Mouse (Mus musculus): ENCODE data around the gene Dop1a. TPM values are rescaled to one million over a fixed set of nuclear protein-coding genes. Genes with fewer than 3 reads are reported as not detected.
A peak's percentile ranks its signal among the peaks of the same experiment; 100 is the strongest.
"Not testable (repeated sequence)": the region's sequence is repeated elsewhere in the genome, so short reads cannot be mapped to it uniquely, and the experiment has no call there.

Dop1a gene
- polyA plus RNA-seq, 1 experiment from 2014 or later = 18.5 TPM

DNA sequence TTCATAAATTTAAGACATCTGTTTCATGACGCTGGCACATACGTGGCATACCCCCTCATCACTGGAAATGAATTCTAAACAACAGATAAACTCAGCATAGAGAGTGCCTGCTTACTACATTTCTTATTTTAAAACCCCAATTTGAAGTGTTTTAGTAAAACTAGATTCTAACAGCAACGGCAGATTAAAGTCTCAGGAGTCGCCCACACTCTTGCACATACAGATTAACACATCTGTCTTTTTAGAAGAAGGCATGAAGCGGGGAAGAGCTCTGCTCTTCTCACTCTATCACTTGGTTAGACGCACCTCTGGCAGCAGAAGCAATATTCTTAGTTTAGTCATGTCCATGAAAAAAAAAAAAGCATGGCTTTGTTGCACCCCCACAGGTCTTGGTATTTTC is 108.2 kb downstream of the Dop1a start:
- WGBS = 90% methylated on average over 6 of the region's 6 CpGs
- Histone ChIP-seq H3K4me1 (ENCODE audit: control insufficient read depth, insufficient read depth, low read length) (peaks cover 8% of the 10 kb centered on the region; the same call in 1 of the 2 replicates), H3K27me3 (ENCODE audit: control insufficient read depth, insufficient read depth, low read length) (no peaks in the 10 kb centered on the region), H3K9me3 (ENCODE audit: control insufficient read depth, low read length) (no peaks in the 10 kb centered on the region), H3K9ac (ENCODE audit: low read depth, low read length) (no peak overlapping the region), H3K4me2 (replicated peaks; ENCODE audit: low read depth, low read length) (no peak overlapping the region), H3K27ac (ENCODE audit: low read depth, low read length) (no peak overlapping the region), H3K4me3 (ENCODE audit: low read length) (no peak overlapping the region), H3K36me3 (ENCODE audit: control insufficient read depth, insufficient read depth, low read length) (no peaks in the 10 kb centered on the region)
- ATAC-seq (ENCODE audit: low FRiP score, low TSS enrichment) = no peak

DNA sequence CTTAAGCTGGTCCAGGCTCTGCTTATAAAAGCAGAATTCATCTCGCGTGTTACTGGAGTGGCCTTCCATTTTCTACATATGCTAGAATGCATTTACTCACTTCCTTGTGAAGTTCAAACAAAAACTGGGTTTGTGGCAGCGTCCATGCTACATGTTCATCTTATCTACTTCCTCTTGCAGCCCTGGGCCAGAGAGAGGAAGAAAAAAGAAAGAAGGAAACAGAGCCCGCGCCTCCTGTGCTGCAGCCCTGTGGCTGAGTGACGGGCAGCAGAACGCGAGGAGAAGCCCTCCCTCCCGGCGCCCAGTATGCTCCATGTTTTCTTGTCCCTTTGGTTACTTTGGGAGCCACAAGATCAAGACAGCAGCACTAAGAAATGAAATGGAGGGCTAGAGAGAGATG is 112.7 kb downstream of the Dop1a start:
- Histone ChIP-seq H3K9ac (ENCODE audit: low read depth, low read length) (no peak overlapping the region), H3K27ac (ENCODE audit: low read depth, low read length) (no peak overlapping the region), H3K4me2 (replicated peaks; ENCODE audit: low read depth, low read length) (no peak overlapping the region), H3K9me3 (ENCODE audit: control insufficient read depth, low read length) (no peaks in the 10 kb centered on the region), H3K36me3 (ENCODE audit: control insufficient read depth, insufficient read depth, low read length) (no peaks in the 10 kb centered on the region), H3K27me3 (ENCODE audit: control insufficient read depth, insufficient read depth, low read length) (no peaks in the 10 kb centered on the region), H3K4me1 (ENCODE audit: control insufficient read depth, insufficient read depth, low read length) (no peaks in the 10 kb centered on the region), H3K4me3 (ENCODE audit: low read length) (no peak overlapping the region)
- no peak for ATAC-seq (ENCODE audit: low FRiP score, low TSS enrichment)
- 82% methylated on average over 10 of the region's 10 CpGs for WGBS

DNA sequence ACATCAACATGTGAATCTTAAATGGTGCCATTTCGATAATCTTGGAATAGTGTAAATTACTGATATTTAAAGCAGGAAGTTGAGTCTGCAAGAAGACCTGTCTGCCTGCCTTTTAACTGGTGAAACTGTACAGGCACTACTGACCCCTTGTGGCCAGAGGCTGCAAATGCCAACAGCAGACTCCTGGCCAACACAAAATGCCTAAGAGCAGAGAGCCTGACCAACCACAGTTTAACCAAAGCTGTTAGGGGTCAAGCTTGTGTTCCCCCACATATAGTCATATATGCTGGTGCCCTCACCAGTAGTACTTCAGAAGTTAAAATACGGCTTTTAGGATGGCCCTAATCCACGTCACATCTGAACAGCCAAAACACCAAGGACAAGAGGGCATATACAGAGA is 116.8 kb downstream of the Dop1a start:
- no peak overlapping the region for H3K4me3 ChIP-seq (ENCODE audit: low read length)
- H3K27me3 ChIP-seq (ENCODE audit: control insufficient read depth, insufficient read depth, low read length) = no peaks in the 10 kb centered on the region
- H3K9me3 ChIP-seq (ENCODE audit: control insufficient read depth, low read length) = no peaks in the 10 kb centered on the region
- no peaks in the 10 kb centered on the region for H3K4me1 ChIP-seq (ENCODE audit: control insufficient read depth, insufficient read depth, low read length)
- 57% methylated on average over 3 of the region's 3 CpGs for WGBS
- no peaks in the 10 kb centered on the region for H3K36me3 ChIP-seq (ENCODE audit: control insufficient read depth, insufficient read depth, low read length)
- peak; percentile 82 for ATAC-seq (ENCODE audit: low FRiP score, low TSS enrichment)
- H3K4me2 ChIP-seq (replicated peaks; ENCODE audit: low read depth, low read length) = no peak overlapping the region
- H3K27ac ChIP-seq (ENCODE audit: low read depth, low read length) = no peak overlapping the region
- H3K9ac ChIP-seq (ENCODE audit: low read depth, low read length) = no peak overlapping the region

DNA sequence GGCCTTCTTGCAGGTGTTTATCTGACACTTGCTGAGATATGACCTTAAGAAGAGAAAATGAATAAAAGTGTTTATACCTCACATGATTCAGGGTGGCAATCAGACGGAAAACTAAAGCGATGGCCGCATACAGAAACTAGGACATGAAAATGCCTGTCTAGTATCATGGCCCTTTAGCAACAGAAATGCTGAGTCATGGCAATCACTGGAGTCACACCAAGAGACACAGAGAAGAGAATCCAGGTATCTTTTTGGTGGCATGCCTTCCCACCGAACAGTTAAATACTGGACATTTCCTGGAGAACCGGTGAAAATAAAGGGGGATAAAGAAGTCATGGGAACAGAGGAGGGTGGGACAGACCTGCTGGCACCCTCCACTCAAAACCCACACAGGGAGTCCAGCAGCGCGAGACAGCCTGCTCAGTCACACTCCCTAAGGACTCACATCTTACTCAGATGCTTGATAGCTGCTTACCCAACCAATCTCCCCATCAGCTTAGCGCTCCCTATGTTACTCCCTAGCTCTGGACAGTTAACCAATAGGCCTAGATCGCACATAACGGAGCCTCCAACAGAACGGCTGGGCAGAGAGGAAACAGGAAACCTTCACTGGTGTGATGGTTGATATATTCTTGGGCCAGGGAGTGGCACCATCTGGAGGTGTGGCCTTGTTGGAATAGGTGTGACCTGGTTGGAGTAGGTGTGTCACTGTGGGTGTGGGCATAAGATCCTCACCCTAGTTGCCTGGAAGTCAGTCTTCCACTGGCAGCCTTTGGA is 120.3 kb downstream of the Dop1a start:
- Histone ChIP-seq H3K27me3 (ENCODE audit: control insufficient read depth, insufficient read depth, low read length) (no peaks in the 10 kb centered on the region), H3K36me3 (ENCODE audit: control insufficient read depth, insufficient read depth, low read length) (no peaks in the 10 kb centered on the region), H3K27ac (ENCODE audit: low read depth, low read length) (no peak overlapping the region), H3K4me3 (ENCODE audit: low read length) (no peak overlapping the region), H3K9ac (ENCODE audit: low read depth, low read length) (no peak overlapping the region), H3K4me1 (ENCODE audit: control insufficient read depth, insufficient read depth, low read length) (no peaks in the 10 kb centered on the region), H3K4me2 (replicated peaks; ENCODE audit: low read depth, low read length) (no peak overlapping the region), H3K9me3 (ENCODE audit: control insufficient read depth, low read length) (no peaks in the 10 kb centered on the region; the same call in 1 of the 2 replicates)
- ATAC-seq (ENCODE audit: low FRiP score, low TSS enrichment) = no peak
- WGBS = 91% methylated on average over 11 of the region's 11 CpGs

DNA sequence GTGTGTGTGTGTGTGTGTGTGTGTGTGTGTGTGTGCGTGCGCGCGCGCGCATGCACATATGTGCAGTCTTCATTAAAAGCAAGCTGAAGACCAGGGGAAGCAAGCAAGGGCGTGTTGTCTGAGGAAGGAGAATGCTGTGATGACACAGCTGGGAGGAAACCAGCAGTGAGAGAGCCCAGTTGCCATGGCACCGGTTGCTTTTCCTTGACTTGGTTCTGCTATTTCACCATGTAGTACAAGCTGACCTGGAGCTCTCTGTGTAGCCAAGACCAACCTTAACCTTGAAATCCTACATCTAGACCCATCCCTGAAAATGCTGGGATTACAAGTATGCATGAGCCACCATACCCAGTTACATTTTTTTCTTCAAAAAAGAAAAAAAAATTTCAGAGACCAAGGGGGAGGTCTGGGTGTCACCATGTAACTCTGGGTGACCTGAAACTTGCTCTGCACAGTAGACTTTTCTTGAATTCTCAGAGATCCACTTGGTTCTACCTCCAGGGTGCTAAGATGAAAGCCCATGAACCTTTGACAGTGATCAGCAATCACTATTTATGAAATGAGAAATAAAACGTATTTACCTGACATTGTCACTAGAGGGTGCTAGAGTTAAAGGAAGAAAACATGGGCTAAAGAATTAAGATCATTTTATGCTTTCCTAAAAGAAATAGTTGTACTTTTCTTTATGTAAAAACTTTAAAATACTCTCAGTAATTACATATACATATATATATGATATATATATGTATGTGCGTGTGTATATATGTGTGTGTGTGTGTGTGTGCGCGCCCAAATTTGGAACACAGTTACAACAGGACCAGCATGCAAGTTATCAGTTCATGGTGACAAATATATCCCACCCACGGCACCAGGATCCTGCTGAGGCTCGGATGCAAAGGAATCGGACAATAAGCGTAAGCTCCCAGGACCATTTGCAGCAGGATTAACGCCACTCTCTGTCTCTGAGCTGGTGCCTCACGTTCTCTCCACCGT is 126.0 kb downstream of the Dop1a start:
- Histone ChIP-seq H3K36me3 (ENCODE audit: control insufficient read depth, insufficient read depth, low read length) (no peaks in the 10 kb centered on the region), H3K4me3 (ENCODE audit: low read length) (no peak overlapping the region), H3K9me3 (ENCODE audit: control insufficient read depth, low read length) (no peaks in the 10 kb centered on the region; the same call in 1 of the 2 replicates), H3K9ac (ENCODE audit: low read depth, low read length) (no peak overlapping the region), H3K4me1 (ENCODE audit: control insufficient read depth, insufficient read depth, low read length) (no peaks in the 10 kb centered on the region), H3K4me2 (replicated peaks; ENCODE audit: low read depth, low read length) (no peak overlapping the region), H3K27ac (ENCODE audit: low read depth, low read length) (no peak overlapping the region), H3K27me3 (ENCODE audit: control insufficient read depth, insufficient read depth, low read length) (no peaks in the 10 kb centered on the region)
- ATAC-seq (ENCODE audit: low FRiP score, low TSS enrichment) = peak; percentile 43; the same call in 1 of the 2 replicates
- 82% methylated on average over 19 of the region's 19 CpGs for WGBS

DNA sequence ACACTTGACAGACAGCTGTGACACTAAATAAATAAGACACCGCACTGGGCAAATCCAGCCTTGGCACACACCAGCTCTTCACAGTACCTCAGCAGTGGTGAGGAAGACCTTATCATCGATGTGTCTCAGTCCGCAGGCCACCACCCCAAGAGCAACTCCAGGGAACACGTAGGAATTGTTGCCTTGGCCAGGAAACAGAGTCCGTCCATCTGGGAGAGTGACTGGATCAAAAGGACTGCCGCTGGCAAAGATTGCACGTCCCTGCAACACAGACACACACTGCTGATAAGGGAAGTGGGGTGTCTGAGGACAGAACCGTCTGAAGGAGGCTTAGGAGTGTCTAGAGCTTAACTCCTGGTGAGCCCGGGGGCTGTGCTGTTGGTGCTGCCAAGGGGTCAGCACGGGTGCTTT is 127.4 kb downstream of the Dop1a start:
- not testable (repeated sequence) for H3K4me1 ChIP-seq (ENCODE audit: control insufficient read depth, insufficient read depth, low read length); H3K27ac ChIP-seq (ENCODE audit: low read depth, low read length); H3K9me3 ChIP-seq (ENCODE audit: control insufficient read depth, low read length); H3K4me2 ChIP-seq (replicated peaks; ENCODE audit: low read depth, low read length); H3K9ac ChIP-seq (ENCODE audit: low read depth, low read length); H3K36me3 ChIP-seq (ENCODE audit: control insufficient read depth, insufficient read depth, low read length); H3K27me3 ChIP-seq (ENCODE audit: control insufficient read depth, insufficient read depth, low read length); H3K4me3 ChIP-seq (ENCODE audit: low read length); ATAC-seq (ENCODE audit: low FRiP score, low TSS enrichment)
- WGBS = 66% methylated on average over 9 of the region's 10 CpGs

DNA sequence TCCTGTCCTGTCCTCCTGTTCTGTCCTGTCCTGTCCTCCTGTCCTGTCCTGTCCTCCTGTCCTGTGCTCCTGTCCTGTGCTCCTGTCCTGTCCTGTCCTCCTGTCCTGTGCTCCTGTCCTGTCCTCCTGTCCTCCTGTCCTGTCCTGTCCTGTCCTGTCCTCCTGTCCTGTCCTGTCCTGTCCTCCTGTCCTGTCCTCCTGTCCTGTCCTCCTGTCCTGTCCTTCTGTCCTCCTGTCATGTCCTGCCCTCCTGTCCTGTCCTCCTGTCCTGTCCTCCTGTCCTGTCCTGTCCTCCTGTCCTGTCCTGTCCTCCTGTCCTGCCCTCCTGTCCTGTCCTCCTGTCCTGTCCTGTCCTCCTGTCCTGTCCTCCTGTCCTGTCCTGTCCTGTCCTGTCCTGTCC is 130.0 kb downstream of the Dop1a start:
- not testable (repeated sequence) for H3K27ac ChIP-seq (ENCODE audit: low read depth, low read length); H3K9ac ChIP-seq (ENCODE audit: low read depth, low read length); H3K4me1 ChIP-seq (ENCODE audit: control insufficient read depth, insufficient read depth, low read length); H3K36me3 ChIP-seq (ENCODE audit: control insufficient read depth, insufficient read depth, low read length); H3K9me3 ChIP-seq (ENCODE audit: control insufficient read depth, low read length); H3K27me3 ChIP-seq (ENCODE audit: control insufficient read depth, insufficient read depth, low read length); ATAC-seq (ENCODE audit: low FRiP score, low TSS enrichment); H3K4me2 ChIP-seq (replicated peaks; ENCODE audit: low read depth, low read length); H3K4me3 ChIP-seq (ENCODE audit: low read length)

DNA sequence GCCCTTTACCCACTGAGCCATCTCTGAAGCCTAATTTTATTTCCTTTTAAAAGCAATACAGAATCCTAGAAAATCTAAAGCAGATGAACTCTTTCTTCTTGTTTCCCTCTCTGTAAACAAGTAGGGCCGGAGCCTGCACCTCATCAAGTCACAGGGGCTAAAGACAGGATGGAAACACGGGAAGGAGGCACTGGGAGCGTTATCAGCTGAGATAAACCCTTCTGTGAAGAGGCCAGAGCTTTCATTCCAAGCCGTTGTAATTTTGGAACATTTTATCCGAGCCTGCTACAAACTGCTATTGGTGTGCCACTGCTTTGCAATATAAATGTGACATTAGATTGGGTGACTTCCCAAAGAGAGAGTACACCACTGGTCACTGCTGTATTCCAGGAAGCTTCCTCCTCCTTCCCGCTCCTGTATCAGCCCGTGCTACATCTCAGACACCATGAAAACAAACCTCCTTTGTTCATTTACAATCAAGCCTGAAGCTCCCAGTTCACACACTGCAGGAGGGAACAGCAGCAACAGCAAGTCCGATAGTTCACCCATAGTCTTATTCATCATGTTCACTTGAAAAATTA is 132.9 kb downstream of the Dop1a start:
- H3K9ac ChIP-seq (ENCODE audit: low read depth, low read length) = no peak overlapping the region
- no peak overlapping the region for H3K4me3 ChIP-seq (ENCODE audit: low read length)
- H3K27ac ChIP-seq (ENCODE audit: low read depth, low read length) = no peak overlapping the region
- no peaks in the 10 kb centered on the region for H3K9me3 ChIP-seq (ENCODE audit: control insufficient read depth, low read length)
- H3K4me1 ChIP-seq (ENCODE audit: control insufficient read depth, insufficient read depth, low read length) = no peaks in the 10 kb centered on the region
- no peaks in the 10 kb centered on the region for H3K27me3 ChIP-seq (ENCODE audit: control insufficient read depth, insufficient read depth, low read length)
- H3K4me2 ChIP-seq (replicated peaks; ENCODE audit: low read depth, low read length) = no peak overlapping the region
- no peaks in the 10 kb centered on the region for H3K36me3 ChIP-seq (ENCODE audit: control insufficient read depth, insufficient read depth, low read length)
- no peak for ATAC-seq (ENCODE audit: low FRiP score, low TSS enrichment)
- WGBS = 69% methylated on average over 8 of the region's 8 CpGs
